Mouse (Mus musculus) cerebellum, adult 2 months (tissue): ENCODE data around the gene Wdfy3.

ENCODE experiments used
- CTCF ChIP-seq: fragments of 200-500 bp; IDR thresholded peaks from 2 replicates; pipeline ENCODE4 v1.5.1; 2011; ENCODE audit warnings: low read depth, mild to moderate bottlenecking, control low read depth, low read length, moderate library complexity, borderline replicate concordance; ENCODE audit not compliant: insufficient read depth
- POLR2A ChIP-seq: fragments of 200-500 bp; IDR thresholded peaks from 2 replicates; pipeline ENCODE4 v1.6.1; 2011; ENCODE audit warnings: low read length, control low read depth, borderline replicate concordance; ENCODE audit not compliant: insufficient read depth

DNA sequence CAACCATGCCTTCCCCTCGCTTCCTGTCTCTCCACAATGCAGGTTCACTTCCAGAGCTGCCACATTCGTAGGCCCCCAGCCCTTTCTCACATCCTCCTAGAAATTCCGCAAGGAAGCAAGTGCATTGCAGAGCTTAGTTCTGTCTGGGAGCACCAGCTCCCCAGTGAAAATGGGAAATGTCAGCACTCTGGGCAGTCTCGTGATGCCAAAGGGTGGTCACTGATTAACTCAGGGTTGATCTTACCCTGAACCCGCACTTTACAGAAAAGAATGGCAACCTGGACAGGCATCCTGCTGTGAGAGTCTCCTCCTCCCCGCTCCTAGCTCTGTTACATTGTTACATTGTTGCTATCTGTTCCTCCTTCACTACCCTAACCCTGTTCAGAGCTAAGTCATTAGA is 16.8 kb downstream of the Wdfy3 start:
- TF ChIP-seq CTCF (no peak), POLR2A (no peak)
